Mouse (Mus musculus) thymus, postnatal 36 days (tissue): ENCODE results near the gene Grpel1.

ENCODE experiments used
- DNase-seq, 2 experiments: peaks; one replicate each; pipeline ENCODE4 v3.0.0; 2022; ENCODE audit warnings: mixed read lengths in 2 of 2

Grpel1 gene

GRCm38 (mm10) chr5:36515558-36515957 lies 50.8 kb downstream of the Grpel1 start:
- no peak for DNase-seq

GRCm38 (mm10) chr5:36517596-36517995 lies 52.8 kb downstream of the Grpel1 start:
- no peak for DNase-seq

DNA sequence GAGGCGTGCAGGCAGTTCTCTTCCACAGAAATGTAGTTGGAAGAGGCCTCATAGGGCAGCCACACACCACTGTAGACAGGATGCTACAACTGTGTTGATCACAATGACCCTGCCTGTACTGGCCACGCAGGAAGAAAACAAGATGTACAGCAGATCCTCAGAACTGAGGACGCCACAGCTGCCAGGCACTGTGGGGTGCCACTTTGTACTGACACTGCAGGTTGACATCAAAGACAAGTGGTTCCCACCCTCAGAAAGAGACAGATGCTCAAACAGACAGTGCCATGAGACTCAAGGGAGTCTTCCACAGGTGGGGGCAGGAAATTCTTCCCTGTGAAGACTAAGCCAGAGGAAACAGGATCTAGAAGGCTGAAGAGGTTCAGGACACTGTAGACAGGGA lies 55.0 kb downstream of the Grpel1 start:
- peak; percentile 11 to 45 for DNase-seq

- DNase-seq = no peak
Measured at GRCm38 (mm10) chr5:36522782-36523181, 58.0 kb downstream of the Grpel1 start.

- no peak for DNase-seq
Measured at GRCm38 (mm10) chr5:36523219-36523703, 58.5 kb downstream of the Grpel1 start.
